Mouse (Mus musculus) cerebellum, postnatal 4 days (tissue): ENCODE data around the gene D430041D05Rik.
A peak's percentile ranks its signal among the peaks of the same experiment; 100 is the strongest.

ENCODE experiments used
- DNase-seq, 2 experiments: peaks; one replicate each; pipeline ENCODE4 v3.0.0; 2022; ENCODE audit warnings: low spot score in 2 of 2, mixed read lengths in 1 of 2

Gene D430041D05Rik

DNA sequence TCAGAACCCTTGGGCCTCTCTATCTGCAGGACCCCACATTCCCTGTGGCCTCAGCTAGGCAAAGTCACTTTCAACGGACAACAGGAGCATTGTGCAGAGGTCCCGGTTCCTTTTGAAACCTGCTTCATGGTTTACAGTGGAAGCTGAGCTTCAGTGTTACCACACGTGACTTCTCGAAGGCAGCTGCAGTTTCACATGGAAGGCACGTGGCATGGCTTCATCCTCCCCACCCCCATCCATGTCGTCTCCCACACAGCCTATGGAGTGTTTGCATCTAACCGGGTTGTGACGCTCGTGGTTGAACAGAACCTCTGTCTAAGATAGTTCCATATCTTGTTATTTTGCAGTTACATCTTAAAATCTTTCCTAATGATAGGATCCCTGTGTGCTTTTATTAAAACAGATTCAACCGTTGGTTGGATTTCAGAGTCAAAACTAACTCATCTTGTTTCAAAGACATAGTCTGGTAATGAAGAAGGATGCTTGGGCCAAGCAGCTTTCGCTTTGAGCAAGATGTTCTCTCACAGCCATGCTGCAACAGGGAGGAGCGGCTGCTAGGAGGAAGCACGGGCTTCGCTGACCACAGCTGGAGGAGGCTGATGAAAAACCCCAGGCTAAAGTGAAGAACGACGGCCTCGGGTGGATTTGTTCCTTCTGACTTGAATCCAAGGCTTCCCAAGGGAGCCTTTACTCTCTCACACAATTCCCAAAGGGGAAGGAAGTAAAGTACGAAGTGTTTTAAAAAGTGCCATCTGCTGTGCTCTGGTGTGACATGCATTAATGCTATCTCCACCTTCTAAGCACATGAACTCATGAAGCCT lies 149.7 kb downstream of the D430041D05Rik start:
- DNase-seq, result no peak

DNA sequence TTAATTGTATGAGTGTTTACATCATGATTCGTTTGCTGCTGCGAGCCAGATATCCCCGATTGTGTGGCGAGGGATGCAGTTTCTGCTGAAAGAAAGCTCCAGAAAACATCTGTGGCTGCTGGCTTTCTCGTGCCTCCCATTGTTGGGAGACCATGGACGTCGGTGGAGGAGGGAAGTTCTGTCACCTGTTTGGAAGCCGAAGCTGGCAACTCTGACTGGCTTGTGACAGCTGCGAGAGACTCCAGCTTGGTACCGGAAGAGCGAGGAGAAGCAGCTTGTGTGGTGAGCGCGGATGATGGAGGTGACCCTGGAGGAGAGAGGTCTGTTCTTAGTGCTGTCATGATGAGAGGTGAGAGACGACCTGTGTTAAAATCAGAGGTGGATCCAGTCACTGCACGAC lies 154.2 kb downstream of the D430041D05Rik start:
- no peak for DNase-seq

GRCm38 (mm10) chr2:104254944-104255343 lies 155.9 kb downstream of the D430041D05Rik start:
- no peak for DNase-seq

GRCm38 (mm10) chr2:104253341-104253740 lies 157.5 kb downstream of the D430041D05Rik start:
- DNase-seq, result no peak

- no peak for DNase-seq
Measured at GRCm38 (mm10) chr2:104251647-104252046, 159.2 kb downstream of the D430041D05Rik start.

DNA sequence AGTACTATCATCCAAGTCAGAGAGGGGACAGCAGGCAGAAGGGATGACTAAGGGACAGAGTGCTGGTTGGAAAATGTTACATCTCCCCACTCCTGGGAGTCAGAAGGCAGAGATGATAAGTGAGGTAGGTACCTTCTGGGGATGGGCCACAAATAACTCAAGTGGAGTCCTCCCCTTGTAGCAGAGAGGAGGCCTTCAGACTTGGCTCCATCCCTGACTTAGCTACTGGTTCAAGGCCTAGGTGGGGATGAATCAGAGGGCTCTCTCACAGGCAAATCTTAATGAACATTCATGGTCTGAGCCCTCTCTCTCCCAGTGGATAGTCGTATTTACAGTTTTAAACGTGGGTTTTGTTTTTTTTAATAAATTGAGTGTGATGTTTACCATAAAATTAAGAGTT lies 161.0 kb downstream of the D430041D05Rik start:
- no peak for DNase-seq

- no peak for DNase-seq
Measured at GRCm38 (mm10) chr2:104246851-104247250, 164.0 kb downstream of the D430041D05Rik start.

DNA sequence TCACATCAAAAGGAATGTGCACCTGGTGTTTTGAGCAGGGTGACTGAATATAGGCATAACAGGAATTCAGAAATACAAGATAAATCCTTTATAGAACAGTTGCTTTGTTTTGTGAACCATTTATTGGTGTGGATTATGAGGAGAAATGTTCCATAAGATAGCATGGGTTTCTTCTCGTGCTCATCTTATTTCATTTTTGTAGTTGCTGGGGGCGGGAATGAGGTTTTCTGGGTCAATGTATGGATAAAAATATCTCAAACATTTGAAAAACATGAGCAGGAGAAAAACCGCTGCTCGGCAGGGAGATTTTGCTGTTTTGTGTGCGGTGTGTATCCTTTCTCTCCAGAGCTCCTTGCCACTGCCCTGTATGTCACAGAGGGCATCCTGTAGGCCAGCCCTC lies 168.8 kb downstream of the D430041D05Rik start:
- DNase-seq, result no peak

DNA sequence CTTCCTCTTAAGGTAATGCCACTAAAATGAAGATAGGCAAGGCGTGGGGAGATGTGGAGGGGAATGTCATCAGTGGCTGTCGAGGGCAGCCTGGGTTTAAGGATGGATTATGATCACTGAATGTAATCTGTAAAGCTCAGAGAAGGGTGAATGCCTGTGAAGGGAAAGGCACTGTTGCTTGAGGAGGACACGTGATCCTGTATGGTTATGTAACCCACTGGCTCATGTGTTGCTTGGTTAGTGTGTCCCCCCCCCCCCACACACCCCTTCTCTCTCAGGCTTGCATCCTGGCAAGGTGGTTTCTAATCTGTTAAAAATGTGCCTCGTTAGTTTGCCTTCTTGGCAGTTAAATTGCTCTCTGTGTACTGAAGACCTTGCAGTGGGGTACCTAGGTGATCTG lies 173.7 kb downstream of the D430041D05Rik start:
- DNase-seq, result no peak

DNA sequence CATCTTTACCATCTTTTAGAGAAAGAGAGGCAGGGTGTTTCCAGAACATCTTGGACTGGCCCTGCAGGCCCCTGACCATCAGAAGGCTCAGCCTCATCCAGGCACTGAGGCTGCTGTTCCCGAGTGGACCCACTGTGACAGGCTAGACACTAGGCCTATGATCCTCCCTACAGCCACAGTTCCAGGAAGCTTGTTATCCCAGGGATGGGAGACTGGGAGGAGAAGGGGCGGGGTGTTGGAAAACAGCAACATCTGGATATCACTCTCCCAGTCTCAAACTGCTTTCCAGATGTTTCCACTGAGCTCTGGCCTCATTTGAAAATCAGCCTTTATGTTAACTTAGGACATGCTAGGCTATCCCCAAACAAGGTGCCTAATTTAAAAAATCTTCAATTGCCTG lies 180.4 kb downstream of the D430041D05Rik start:
- DNase-seq, result no peak

DNA sequence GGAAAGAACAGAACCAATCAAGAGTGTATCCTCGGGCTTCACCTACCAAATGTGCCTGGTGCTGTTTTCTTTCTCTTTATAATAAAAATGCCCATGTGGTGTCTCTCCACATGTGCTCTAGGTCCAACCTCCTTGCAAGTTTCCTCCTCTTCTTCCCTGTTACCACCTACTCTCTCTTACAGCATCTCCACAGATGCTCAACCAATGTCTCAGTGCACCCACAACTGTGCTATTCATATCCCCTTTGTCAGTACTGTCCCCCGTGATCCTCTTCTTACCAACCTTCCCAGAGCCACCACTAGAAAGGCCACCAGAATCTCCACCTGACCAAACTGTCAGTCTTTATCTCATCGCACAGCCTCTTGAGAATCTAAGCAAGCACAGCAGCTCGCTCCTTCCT lies 184.8 kb downstream of the D430041D05Rik start:
- DNase-seq, result no peak

GRCm38 (mm10) chr2:104219733-104220391 lies 191.0 kb downstream of the D430041D05Rik start:
- no peak for DNase-seq

- DNase-seq, result no peak
Measured at GRCm38 (mm10) chr2:104218588-104219065, 192.2 kb downstream of the D430041D05Rik start.

- DNase-seq, result peak in 1 of 2 experiments; percentile 6
Measured at GRCm38 (mm10) chr2:104218114-104218513, 192.7 kb downstream of the D430041D05Rik start.

DNA sequence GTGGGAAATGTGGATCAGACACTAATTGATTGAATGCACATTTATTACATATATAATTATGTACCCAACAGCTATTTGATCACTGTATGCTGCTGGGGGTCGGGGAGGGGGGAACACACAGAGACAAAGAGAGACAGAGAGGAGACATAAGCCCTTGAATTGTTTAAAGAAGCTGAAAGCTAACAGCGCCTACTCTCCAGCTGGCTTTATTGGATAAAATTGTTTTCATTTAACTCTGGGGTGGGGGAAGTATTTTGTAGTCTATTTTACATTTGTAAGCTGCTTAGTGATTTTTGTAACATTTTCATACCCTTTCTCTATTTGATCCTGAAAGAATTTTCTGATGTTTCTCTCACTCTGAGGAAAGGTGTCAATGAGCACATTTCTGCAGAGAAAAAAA lies 201.4 kb downstream of the D430041D05Rik start:
- DNase-seq, result no peak

GRCm38 (mm10) chr2:104208415-104208814 lies 202.4 kb downstream of the D430041D05Rik start:
- no peak for DNase-seq

GRCm38 (mm10) chr2:104207948-104208347 lies 202.9 kb downstream of the D430041D05Rik start:
- no peak for DNase-seq

DNA sequence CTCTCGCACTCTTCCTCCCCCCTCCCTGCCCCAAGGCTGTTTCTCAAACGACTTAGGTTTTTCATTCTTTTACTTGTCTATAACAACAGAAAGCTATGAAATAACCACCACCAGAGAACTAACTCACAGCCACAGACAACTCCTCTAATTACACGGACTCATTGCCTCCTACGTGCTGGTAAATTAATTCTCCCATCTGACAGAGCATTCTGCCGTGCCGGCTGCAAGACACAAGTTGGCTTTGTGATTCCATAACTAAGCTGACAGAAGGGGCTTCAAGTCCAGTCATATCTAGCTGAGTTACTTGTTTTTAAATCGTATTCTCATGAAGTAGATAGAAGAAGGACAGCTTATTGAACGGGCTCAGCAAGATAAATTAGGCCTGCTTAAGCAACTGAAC lies 205.2 kb downstream of the D430041D05Rik start:
- no peak for DNase-seq

DNA sequence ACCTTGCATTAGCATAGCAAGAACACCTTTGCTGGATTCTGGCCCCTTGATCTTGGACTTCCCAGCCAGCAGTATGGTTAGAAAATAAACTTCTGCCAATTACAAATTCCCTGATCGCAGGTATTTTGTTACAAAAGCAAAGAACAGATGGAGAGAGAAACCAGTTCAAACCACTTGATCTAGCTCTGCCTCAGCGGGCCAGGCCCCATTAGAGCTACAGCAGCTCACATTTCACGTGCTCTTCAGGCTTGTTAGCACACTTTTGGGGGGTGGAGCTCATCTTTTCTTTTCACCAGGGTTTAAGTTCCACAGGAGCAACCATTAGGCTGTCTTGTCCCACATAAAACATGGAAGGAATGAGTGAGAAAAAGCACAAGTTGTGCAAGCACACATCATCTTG lies 210.6 kb downstream of the D430041D05Rik start:
- DNase-seq, result no peak

- no peak for DNase-seq
Measured at GRCm38 (mm10) chr2:104198186-104198585, 212.6 kb downstream of the D430041D05Rik start.

- no peak for DNase-seq
Measured at GRCm38 (mm10) chr2:104197281-104197680, 213.5 kb downstream of the D430041D05Rik start.

DNA sequence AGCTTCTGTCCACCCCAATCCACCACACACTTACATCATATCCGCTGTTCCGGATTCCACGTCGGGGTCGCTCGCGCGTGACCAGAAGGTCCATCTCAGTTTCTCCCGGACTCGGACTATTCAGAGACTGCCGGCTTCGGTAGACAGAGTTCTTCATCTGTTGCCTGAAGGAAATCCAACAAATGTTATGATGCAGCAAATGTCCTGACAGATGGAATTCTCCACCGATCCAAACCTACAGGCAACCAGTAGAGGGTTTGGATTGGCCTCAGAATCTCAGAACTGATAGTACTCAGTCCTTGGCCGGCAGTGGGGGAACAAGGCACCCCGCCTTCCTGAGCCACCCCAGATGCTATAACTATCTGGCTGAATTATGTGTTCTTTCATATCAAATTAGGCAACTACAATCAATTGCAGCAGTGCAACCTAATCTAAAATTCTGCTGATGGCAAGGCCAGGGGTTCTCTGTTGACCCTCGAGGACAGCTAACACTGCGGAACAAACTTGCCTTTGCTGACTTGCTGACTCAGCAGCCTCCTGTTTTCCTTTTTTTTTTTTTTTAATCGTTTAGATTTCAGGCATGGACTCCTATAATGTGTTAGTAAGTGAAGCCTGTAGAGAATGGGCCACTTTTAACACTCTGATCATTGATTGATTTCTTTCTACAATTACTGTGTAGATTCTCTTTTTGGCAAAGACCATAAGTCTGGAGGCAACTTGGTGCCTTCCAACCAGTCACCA lies 218.2 kb downstream of the D430041D05Rik start:
- DNase-seq, result no peak
